Mouse (Mus musculus) forebrain, embryonic 14.5 days (tissue): ENCODE results near the gene Arhgef17. TPM values are rescaled to one million over a fixed set of nuclear protein-coding genes. Genes with fewer than 3 reads are reported as not detected.

ENCODE experiments used
- ATAC-seq: fragments of 200-750 bp; cut with Nextera tagmentation; 2 replicates; pipeline ENCODE4 v1.8.0; 2017; ENCODE audit warnings: mild to moderate bottlenecking, moderate library complexity
- DNase-seq: peaks from one replicate; pipeline ENCODE4 v3.0.0-alpha.2; 2015; ENCODE audit warnings: low spot score
- H3K27ac ChIP-seq: fragments of 300-500 bp; sonication (generic); 2 replicates; pipeline ENCODE4 v1.5.1; 2014; ENCODE audit warnings: low read depth, mild to moderate bottlenecking, control low read depth, low read length, moderate library complexity
- H3K27me3 ChIP-seq: fragments of 300-500 bp; sonication (generic); replicated peaks from 2 replicates; pipeline ENCODE4 v1.6.1; 2014; ENCODE audit warnings: low read length, control low read depth, mixed read lengths; ENCODE audit not compliant: control insufficient read depth, insufficient read depth
- H3K36me3 ChIP-seq: fragments of 300-500 bp; sonication (generic); 2 replicates; pipeline ENCODE4 v1.6.1; 2014; ENCODE audit warnings: low read length, control low read depth; ENCODE audit not compliant: control insufficient read depth, insufficient read depth
- H3K4me1 ChIP-seq: fragments of 300-500 bp; sonication (generic); 2 replicates; pipeline ENCODE4 v1.6.1; 2014; ENCODE audit warnings: antibody characterized with exemption, low read length, control low read depth; ENCODE audit not compliant: control insufficient read depth, insufficient read depth
- H3K4me2 ChIP-seq: fragments of 300-500 bp; sonication (generic); 2 replicates; pipeline ENCODE4 v1.6.1; 2014; ENCODE audit warnings: mild to moderate bottlenecking, control low read depth, low read length
- H3K4me3 ChIP-seq: fragments of 300-500 bp; sonication (generic); 2 replicates; pipeline ENCODE4 v1.5.1; 2014; ENCODE audit warnings: low read depth, low read length, control low read depth
- H3K9ac ChIP-seq: fragments of 300-500 bp; sonication (generic); 2 replicates; pipeline ENCODE4 v1.6.1; 2014; ENCODE audit warnings: mild to moderate bottlenecking, low read length, control low read depth, moderate library complexity
- H3K9me3 ChIP-seq: fragments of 300-500 bp; sonication (generic); replicated peaks from 2 replicates; pipeline ENCODE4 v1.6.1; 2016; ENCODE audit warnings: low read length, control low read depth, mixed read lengths; ENCODE audit not compliant: control insufficient read depth
- WGBS: fragments of 180-500 bp; shearing (Covaris S2); extraction: QIAGEN DNeasy Blood & Tissue Kit; methylation state at CpG from one replicate; pipeline ENCODE4 v1.1.7; 2014; 5-methylcytosine and 5-hydroxymethylcytosine counted together
- polyA plus RNA-seq: library from polyadenylated mRNA; unstranded; fragments of >200 nt; fragmentation: Nextera tagmentation; extraction: Ambion mirVana; gene quantifications from 2 replicates; pipeline ENCODE4 v1.2.1, GENCODE M21; 2014

The Arhgef17 gene
- polyA plus RNA-seq, 1 experiment from 2014 or later: 8.0 TPM

DNA sequence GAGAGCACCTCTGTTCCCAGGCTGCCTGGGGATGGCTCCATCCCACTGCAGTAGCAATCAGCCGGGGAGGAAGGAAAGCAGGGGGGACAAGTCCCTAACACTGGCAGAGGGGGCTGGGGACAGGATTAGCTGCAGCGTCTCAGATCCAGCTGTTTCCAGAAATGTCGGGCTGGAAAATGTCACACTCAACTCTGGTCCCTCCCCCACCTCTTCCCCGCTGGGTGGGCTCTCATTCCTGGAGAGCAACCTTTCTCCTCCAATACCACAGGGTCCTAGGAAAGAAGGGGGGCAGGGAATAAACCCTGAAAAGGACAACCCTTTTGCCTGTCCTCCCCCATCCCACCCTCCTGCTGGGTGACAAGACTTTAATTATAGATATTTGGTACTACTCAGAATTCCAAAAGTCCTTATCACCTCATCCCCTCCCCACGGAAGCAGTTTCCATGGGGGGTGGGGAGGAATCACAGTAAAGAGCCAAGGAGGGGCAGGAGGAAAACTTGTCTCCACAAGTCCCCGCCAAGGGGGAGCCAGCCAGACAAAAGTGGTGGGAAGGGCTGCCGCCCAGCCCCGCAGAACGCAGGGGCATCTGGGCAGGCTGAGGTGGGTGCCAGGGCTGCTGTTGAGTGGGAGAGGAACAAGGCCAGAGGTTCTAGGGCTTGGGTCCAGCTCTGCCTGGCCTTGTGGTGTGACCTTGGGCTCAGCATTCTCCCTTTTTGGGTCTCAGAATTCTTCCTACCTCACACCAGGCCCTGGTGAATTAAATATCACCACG lies 7.0 kb downstream of the Arhgef17 start:
- 21% methylated on average over 10 of the region's 10 CpGs for WGBS
- H3K36me3 ChIP-seq: 0 out of 2 replicates have a peak, but pooled peaks cover 2% of the 10 kb centered on the region
- no peak overlapping the region for H3K27ac ChIP-seq
- no peaks in the 10 kb centered on the region for H3K9me3 ChIP-seq
- DNase-seq (no peak), ATAC-seq (no peak)
- H3K4me1 ChIP-seq: peaks cover 57% of the 10 kb centered on the region
- no peak overlapping the region for H3K4me3 ChIP-seq
- peak overlapping the region; percentile 92 for H3K4me2 ChIP-seq
- no peaks in the 10 kb centered on the region for H3K27me3 ChIP-seq
- no peak overlapping the region for H3K9ac ChIP-seq

DNA sequence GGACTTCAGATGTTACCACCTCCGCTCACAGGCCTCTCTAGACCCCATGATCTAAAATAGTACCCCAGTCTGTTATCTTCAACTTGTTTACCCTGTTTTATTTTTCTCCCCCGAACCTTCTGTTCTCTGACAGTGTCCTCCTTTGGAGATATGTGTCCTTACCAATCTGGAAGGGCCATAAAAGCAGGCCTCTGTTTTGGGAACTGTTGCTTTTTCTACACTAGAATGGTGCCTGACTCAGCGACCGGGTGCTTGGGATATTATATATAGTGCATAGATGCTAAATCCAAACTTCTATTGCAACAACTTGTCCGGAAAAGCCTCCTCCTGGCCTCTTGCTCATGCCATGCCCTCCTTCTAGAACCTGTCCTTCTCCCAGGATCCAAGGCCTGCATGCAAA lies 7.7 kb downstream of the Arhgef17 start:
- Histone ChIP-seq H3K4me2 (no peak overlapping the region), H3K4me1 (peaks cover 58% of the 10 kb centered on the region), H3K27ac (no peak overlapping the region), H3K27me3 (no peaks in the 10 kb centered on the region), H3K4me3 (no peak overlapping the region), H3K9ac (no peak overlapping the region), H3K36me3 (0 out of 2 replicates have a peak, but pooled peaks cover 2% of the 10 kb centered on the region), H3K9me3 (no peaks in the 10 kb centered on the region)
- ATAC-seq (no peak), DNase-seq (no peak)
- WGBS: 89% methylated on average over 5 of the region's 5 CpGs

DNA sequence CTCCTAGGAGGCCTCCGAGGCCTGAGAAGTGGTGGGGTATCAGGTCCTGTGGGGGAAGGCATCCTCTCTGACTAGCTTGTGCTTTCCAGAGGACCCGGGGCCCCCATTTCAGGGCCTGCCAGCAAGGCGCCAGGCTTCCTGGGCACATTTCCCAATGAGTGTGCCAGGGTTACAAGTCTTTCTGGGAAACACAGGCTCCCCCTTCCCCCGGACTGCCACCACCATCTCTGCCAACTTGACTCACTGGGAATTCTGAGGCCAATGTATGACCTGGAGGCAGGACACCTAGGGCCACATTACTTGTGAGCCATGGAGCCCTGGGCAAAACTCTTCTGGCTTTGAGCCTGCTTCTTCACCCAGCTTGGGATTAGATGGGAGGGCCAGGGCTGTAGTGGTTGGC lies 9.0 kb downstream of the Arhgef17 start:
- WGBS: 61% methylated on average over 4 of the region's 4 CpGs
- no peak for ATAC-seq
- Histone ChIP-seq H3K9me3 (no peaks in the 10 kb centered on the region), H3K36me3 (0 out of 2 replicates have a peak, but pooled peaks cover 2% of the 10 kb centered on the region), H3K4me1 (peaks cover 47% of the 10 kb centered on the region), H3K27ac (peak overlapping the region; percentile 9; the same call in 1 of the 2 replicates), H3K4me3 (no peak overlapping the region), H3K4me2 (no peak overlapping the region), H3K27me3 (no peaks in the 10 kb centered on the region), H3K9ac (no peak overlapping the region; the same call in 1 of the 2 replicates)
- DNase-seq: peak; percentile 49

GRCm38 (mm10) chr7:100921289-100921688 lies 10.6 kb downstream of the Arhgef17 start:
- no peaks in the 10 kb centered on the region for H3K9me3 ChIP-seq
- WGBS: 93% methylated on average over 5 of the region's 5 CpGs
- no peak overlapping the region for H3K9ac ChIP-seq
- peaks cover 32% of the 10 kb centered on the region for H3K4me1 ChIP-seq
- no peaks in the 10 kb centered on the region for H3K27me3 ChIP-seq
- no peak overlapping the region for H3K4me3 ChIP-seq
- no peak for DNase-seq
- no peak overlapping the region for H3K4me2 ChIP-seq
- H3K36me3 ChIP-seq: peaks cover 5% of the 10 kb centered on the region; the same call in 1 of the 2 replicates
- ATAC-seq: no peak
- H3K27ac ChIP-seq: no peak overlapping the region

DNA sequence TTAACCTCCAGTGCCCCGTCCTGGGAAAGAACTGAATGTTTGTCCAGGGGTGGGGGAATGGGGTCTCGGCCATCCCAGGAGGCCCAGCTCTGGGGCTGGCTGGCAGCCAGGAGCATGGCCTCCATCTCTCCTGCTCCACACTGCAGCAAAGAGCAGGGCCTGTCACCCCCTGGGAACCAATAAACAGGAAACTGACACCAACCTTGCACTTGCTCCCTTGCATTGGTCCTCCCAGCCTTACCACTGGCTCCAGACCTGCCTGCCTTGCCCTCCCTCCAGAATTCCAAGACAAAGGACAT lies 12.1 kb downstream of the Arhgef17 start:
- peaks cover 6% of the 10 kb centered on the region; the same call in 1 of the 2 replicates for H3K36me3 ChIP-seq
- H3K4me3 ChIP-seq: no peak overlapping the region
- peaks cover 21% of the 10 kb centered on the region for H3K4me1 ChIP-seq
- H3K4me2 ChIP-seq: no peak overlapping the region
- no peaks in the 10 kb centered on the region for H3K27me3 ChIP-seq
- DNase-seq (no peak), ATAC-seq (no peak)
- no peak overlapping the region for H3K27ac ChIP-seq
- 8% methylated on average over 2 of the region's 2 CpGs for WGBS
- no peaks in the 10 kb centered on the region for H3K9me3 ChIP-seq
- H3K9ac ChIP-seq: no peak overlapping the region

DNA sequence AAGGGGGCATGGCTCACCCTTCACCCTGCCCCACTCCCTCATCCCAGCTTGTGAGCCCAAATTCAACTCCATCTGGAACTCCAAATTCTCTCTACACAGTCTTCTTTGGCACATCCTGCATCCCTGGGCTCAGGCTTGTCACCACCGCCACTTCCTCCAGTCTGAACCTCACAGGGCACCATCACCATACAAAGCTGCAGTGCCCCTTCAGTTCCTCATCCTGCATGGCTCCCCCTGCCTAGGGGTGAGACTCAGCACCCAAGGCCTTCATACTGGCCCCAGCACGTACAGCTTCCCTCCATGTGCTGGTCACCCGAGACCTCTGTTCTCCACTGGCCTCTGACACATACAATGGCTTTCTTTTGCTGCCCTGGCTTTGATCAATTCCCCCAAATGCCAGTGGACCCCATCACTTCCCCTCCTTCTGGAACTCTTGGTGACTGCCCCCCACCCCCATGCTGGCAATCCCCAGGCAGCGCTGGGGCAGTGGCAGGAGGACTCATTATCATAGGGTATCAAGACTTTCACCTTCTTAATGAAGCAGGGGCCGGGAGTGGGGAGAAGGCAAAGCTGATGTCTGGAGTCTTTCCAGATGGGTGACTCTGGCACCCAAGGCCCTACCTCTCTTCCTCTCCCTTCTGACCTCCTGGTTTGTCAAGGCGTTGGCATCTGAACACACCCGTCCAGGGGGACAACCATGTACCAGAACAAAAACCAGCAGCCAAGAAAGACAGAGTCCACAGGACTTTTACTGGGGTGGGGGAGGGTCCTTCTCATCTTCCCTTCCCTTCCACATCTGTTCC lies 12.7 kb downstream of the Arhgef17 start:
- no peak overlapping the region for H3K4me3 ChIP-seq
- no peak for DNase-seq
- no peak overlapping the region for H3K9ac ChIP-seq
- 65% methylated on average over 7 of the region's 7 CpGs for WGBS
- no peaks in the 10 kb centered on the region for H3K27me3 ChIP-seq
- no peak overlapping the region for H3K27ac ChIP-seq
- H3K4me2 ChIP-seq: no peak overlapping the region
- H3K4me1 ChIP-seq: peaks cover 17% of the 10 kb centered on the region
- H3K36me3 ChIP-seq: peaks cover 6% of the 10 kb centered on the region; the same call in 1 of the 2 replicates
- ATAC-seq: no peak
- H3K9me3 ChIP-seq: no peaks in the 10 kb centered on the region

DNA sequence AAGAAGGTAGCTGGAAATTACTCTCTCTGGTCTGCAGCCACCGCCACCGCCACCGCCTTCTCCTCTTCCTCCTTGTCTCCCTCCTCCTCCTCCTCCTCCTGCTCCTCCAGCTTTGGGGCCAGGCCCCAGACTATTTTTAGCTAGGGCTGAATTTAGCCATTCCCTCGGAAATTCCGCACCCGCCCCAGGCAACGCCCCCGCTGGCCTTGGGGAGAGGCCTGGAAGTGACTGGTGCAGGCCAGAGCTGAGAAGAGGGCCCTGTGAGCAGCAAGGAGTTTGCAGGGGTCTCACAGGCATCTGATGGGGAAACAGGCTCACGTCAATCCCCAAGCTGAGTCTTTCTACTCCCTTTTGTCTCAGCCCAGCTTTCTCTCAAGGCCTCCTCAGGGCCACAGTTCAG lies 13.7 kb downstream of the Arhgef17 start:
- Histone ChIP-seq H3K4me1 (peaks cover 17% of the 10 kb centered on the region), H3K4me2 (no peak overlapping the region), H3K36me3 (peaks cover 6% of the 10 kb centered on the region; the same call in 1 of the 2 replicates), H3K9ac (no peak overlapping the region), H3K27ac (no peak overlapping the region), H3K9me3 (no peaks in the 10 kb centered on the region), H3K27me3 (no peaks in the 10 kb centered on the region), H3K4me3 (no peak overlapping the region)
- no peak for DNase-seq
- 70% methylated on average over 9 of the region's 9 CpGs for WGBS
- no peak for ATAC-seq

- peaks cover 14% of the 10 kb centered on the region for H3K4me1 ChIP-seq
- no peaks in the 10 kb centered on the region for H3K9me3 ChIP-seq
- H3K36me3 ChIP-seq: peaks cover 6% of the 10 kb centered on the region; the same call in 1 of the 2 replicates
- no peak overlapping the region for H3K27ac ChIP-seq
- H3K27me3 ChIP-seq: no peaks in the 10 kb centered on the region
- no peak overlapping the region for H3K9ac ChIP-seq
- H3K4me2 ChIP-seq: no peak overlapping the region
- DNase-seq (no peak), ATAC-seq (no peak)
- no peak overlapping the region for H3K4me3 ChIP-seq
- 83% methylated on average over 6 of the region's 6 CpGs for WGBS
Observed at GRCm38 (mm10) chr7:100917751-100918150, 14.2 kb downstream of the Arhgef17 start.

DNA sequence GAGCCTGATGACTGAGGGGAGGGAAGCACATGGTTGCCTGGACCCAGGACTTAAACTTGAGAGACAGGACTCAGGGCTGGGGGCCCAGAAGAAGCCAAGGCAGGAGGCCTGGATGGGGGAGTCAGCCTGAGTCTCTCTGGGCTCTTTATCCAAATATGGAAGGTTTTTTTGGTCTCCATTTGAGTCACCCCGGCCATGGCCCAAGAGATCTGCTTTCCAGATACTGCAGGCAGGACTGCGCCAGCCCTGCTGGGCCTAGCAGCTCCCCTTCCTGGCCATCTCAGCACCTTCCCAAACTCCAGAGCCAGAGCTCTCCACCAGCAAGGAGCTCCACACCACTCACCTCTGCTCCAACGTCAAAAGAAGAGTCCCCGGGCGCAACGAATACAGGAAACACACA lies 15.4 kb downstream of the Arhgef17 start:
- 90% methylated on average over 6 of the region's 6 CpGs for WGBS
- H3K36me3 ChIP-seq: peaks cover 4% of the 10 kb centered on the region; the same call in 1 of the 2 replicates
- DNase-seq (no peak), ATAC-seq (no peak)
- no peak overlapping the region for H3K4me2 ChIP-seq
- H3K4me3 ChIP-seq: no peak overlapping the region
- no peak overlapping the region for H3K9ac ChIP-seq
- no peak overlapping the region for H3K27ac ChIP-seq
- no peaks in the 10 kb centered on the region for H3K9me3 ChIP-seq
- H3K27me3 ChIP-seq: no peaks in the 10 kb centered on the region
- peaks cover 14% of the 10 kb centered on the region for H3K4me1 ChIP-seq
